Comparison of ENCODE assay signal across 19 mouse cellular contexts in the genomic region with DNA sequence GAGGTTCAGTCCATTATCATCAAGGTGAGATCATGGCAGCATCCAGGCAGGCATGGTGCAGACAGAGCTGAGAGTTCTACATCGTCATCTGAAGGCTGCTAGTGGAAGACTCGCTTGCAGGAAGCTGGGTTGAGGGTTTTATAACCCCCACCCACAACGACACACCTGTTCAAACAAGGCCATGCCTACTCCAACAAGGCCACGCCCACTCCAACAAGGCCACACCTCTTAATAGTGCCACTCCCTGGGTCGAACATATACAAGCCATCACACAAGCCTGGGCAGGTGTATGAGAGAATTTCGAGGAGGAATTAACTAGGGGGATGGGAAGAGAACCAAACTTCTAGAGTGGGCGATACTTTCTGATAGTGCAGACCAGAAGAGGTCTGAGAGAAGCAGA.
"Had no signal": no experiment of that assay in that cellular context is flagged by ENCODE, and none has a peak within 500 bp of the region (broad histone marks: within the 10 kb centered on the region; RNA-seq: fewer than 3 reads in every experiment).

No protein-coding gene starts in this region.

- H3K36me3 ChIP-seq: midbrain, embryonic 12.5 days; midbrain, embryonic 15.5 days; neural tube, embryonic 12.5 days; neural tube, embryonic 15.5 days had no signal

- H3K4me2 ChIP-seq: lung, embryonic 14.5 days; midbrain, embryonic 12.5 days; midbrain, embryonic 15.5 days; neural tube, embryonic 12.5 days; neural tube, embryonic 15.5 days had no signal

- H3K4me3 ChIP-seq: layer of hippocampus, adult 2 months; midbrain, embryonic 12.5 days; midbrain, embryonic 15.5 days; neural tube, embryonic 12.5 days; neural tube, embryonic 15.5 days had no signal

- H3K27me3 ChIP-seq: midbrain, embryonic 12.5 days; midbrain, embryonic 15.5 days; neural tube, embryonic 12.5 days; neural tube, embryonic 15.5 days had no signal

- H3K9me3 ChIP-seq: midbrain, embryonic 12.5 days; midbrain, embryonic 15.5 days; neural tube, embryonic 12.5 days; neural tube, embryonic 15.5 days had no signal

- H3K27ac ChIP-seq: layer of hippocampus, adult 2 months; liver, embryonic 14.5 days; macrophage; midbrain, embryonic 12.5 days; midbrain, embryonic 15.5 days; neural tube, embryonic 12.5 days; neural tube, embryonic 15.5 days had no signal

- H3K4me1 ChIP-seq: midbrain, embryonic 12.5 days; midbrain, embryonic 15.5 days; neural tube, embryonic 12.5 days; neural tube, embryonic 15.5 days had no signal

- DNase-seq: kidney, adult 18-20 months; kidney, adult 9 months; kidney, postnatal 14 days; kidney, postnatal 4 days; layer of hippocampus, adult 9-11 months; liver, postnatal 0 days; lung, embryonic 14.5 days; spleen, adult 18-20 months; thymus, adult 2 months; thymus, postnatal 14 days; thymus, postnatal 4 days had no signal

- ATAC-seq: liver, postnatal 0 days; lung, postnatal 0 days; midbrain, embryonic 15.5 days had no signal

- H3K9ac ChIP-seq: liver, embryonic 14.5 days; liver, postnatal 0 days; lung, embryonic 14.5 days; midbrain, embryonic 12.5 days; midbrain, embryonic 15.5 days; neural tube, embryonic 12.5 days; neural tube, embryonic 15.5 days had no signal
